Mouse (Mus musculus): Measurements from ENCODE around the gene Gm15737.
A peak's percentile ranks its signal among the peaks of the same experiment; 100 is the strongest.

Gm15737 gene

DNA sequence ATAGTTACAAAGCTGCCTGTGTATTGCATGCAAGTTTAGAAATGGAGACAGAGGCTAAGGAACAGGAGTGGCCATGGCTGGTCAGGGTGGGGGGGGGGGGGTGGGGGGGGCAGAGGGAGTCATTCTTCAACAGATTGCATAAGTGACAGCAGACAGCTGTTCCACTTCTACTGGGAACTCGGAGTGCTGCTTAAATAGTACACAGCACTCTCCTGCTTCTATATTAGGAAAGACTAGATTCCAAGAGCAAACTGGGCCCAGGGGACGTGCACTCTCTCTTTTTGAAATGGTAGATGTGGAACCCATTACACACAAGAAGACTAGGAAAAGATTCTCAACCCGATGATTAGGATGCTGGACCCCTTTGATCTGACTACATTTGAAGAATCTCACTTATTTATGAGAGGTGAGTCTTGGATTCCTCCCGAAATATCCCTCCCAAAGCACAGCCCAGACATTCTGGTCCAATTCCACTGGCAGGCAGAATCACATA lies at the start of gene Gm15737:
Gm15737 (plus strand) TSS at position 269 of the 493 bp plus-strand sequence.
- no peak for DNase-seq (ENCODE audit: extremely low spot score)

GRCm38 (mm10) chr6:92821606-92822005 lies 47.6 kb upstream of the Gm15737 start:
- DNase-seq (ENCODE audit: extremely low spot score) = no peak

DNA sequence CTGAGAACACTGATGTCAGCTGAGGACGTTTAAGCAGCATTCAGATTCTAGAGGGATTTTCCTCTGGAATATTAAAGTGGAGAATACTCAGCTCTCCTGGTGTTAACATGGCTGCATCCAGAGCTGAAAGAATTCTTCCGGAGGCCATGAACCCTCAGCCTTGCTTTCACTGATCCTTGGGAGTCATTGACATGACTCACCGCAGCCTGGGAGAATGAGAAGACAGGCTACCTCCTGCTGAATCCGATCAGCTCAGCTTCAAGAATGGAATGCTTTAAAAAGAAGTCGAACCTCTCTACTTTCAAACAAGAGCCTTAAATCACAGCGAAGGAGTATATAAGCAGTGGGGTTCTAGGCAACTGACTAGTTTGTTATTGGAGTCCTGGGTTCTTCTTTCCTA lies 47.2 kb upstream of the Gm15737 start:
- no peak for DNase-seq (ENCODE audit: extremely low spot score)

GRCm38 (mm10) chr6:92823991-92824390 lies 45.2 kb upstream of the Gm15737 start:
- no peak for DNase-seq (ENCODE audit: extremely low spot score)

GRCm38 (mm10) chr6:92826561-92826960 lies 42.6 kb upstream of the Gm15737 start:
- no peak for DNase-seq (ENCODE audit: extremely low spot score)

DNA sequence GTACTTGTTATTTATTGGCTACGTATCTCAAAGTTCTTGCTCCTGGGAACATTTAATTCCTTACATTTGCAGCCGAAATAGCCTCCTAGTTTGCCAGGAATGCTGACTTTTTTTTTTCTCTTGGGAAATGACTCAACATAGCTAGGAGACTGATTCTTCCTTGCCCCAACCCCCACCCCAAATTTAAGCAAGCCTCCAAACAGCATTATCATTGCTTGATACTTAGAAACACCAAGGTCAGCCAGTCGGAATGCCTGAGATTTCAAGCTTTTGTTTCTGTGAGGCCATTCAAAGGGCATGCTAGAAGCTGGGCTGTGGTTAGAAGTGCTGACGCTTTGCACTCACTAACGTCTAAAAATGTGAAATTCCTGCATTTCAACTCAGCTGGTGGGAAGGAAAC lies 41.8 kb upstream of the Gm15737 start:
- DNase-seq (ENCODE audit: extremely low spot score) = no peak

- DNase-seq (ENCODE audit: extremely low spot score) = no peak
Measured at GRCm38 (mm10) chr6:92829148-92829547, 40.0 kb upstream of the Gm15737 start.

GRCm38 (mm10) chr6:92831106-92831505 lies 38.1 kb upstream of the Gm15737 start:
- no peak for DNase-seq (ENCODE audit: extremely low spot score)

DNA sequence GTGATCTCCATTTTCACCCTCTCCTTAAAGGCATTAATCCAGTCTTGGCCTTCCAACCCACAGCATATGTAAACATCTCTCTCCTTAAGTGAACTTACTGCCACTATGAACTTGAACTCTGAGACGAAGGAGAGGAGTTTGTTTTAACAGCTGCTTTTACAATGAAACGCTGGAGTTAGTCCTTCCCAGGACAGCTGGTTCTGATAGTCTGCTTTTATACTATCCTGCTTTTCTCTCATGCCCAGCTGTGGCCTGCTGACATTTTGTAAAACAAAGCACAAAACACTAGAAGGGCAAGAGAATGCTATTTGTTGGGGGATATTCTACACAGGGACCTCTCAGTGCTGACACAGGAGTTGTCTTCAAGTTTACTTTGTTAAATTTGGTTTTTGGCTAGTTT lies 27.2 kb upstream of the Gm15737 start:
- no peak for DNase-seq (ENCODE audit: extremely low spot score)

- no peak for DNase-seq (ENCODE audit: extremely low spot score)
Measured at GRCm38 (mm10) chr6:92843474-92843873, 25.7 kb upstream of the Gm15737 start.

- DNase-seq (ENCODE audit: extremely low spot score) = no peak
Measured at GRCm38 (mm10) chr6:92845898-92846297, 23.3 kb upstream of the Gm15737 start.

DNA sequence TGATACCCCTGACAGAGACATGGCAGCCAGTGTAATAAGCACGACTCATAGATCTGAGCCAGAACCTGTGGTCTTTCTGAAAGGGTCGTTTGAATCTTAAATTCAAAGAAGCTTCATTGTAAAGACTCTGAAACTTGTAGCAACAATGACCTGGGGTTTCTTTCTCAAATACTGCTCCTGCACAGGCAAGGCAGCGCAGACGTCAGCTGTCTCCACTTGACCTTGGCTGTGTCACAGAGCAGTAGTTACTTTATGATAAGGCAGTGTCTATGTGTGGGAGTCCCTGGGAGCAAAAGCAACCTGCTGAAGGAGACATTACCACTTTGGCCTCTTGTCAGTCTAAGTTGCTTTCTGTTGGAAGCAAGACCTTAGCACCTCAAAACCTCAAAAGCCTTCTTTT lies 22.5 kb upstream of the Gm15737 start:
- DNase-seq (ENCODE audit: extremely low spot score) = no peak

DNA sequence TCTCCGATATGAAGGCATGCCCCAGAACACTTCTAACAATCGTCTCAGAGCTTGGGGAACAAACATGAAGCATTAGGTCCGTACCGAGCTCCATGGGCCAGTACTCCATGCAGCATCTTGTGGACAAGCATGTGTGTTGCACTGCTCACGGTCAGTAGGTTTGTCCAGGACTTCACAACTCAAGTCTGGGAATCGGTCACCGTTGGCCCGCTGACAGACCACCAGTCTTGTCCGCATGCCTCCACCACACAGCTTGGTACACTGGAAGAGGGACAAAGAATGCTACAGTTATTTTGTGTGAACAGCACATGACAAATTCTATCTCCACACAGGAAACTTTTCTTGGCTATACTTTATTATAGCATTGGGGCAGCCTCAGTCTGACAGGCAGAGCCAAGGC lies 19.9 kb upstream of the Gm15737 start:
- DNase-seq (ENCODE audit: extremely low spot score) = no peak

GRCm38 (mm10) chr6:92850250-92850649 lies 18.9 kb upstream of the Gm15737 start:
- DNase-seq (ENCODE audit: extremely low spot score) = no peak

GRCm38 (mm10) chr6:92854873-92855272 lies 14.3 kb upstream of the Gm15737 start:
- no peak for DNase-seq (ENCODE audit: extremely low spot score)

DNA sequence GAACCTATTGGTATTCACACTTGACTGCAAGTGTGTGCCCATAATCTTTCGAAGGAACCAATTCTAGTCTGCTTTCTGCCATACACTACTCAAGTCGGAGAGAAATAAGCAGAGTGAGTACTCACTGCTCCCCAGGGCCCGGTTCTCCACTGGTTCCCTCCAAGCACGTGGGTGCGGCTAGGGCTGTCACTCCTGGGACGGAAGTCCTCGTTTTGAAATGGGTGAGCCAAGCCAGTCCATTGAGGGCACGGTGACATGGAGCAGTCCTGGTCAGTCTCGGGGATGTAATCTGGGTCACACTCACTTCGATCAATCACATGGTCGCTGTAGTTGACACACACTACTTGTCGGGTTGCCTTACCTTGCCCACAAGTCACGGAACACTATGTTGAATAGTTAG lies 11.4 kb upstream of the Gm15737 start:
- no peak for DNase-seq (ENCODE audit: extremely low spot score)

DNA sequence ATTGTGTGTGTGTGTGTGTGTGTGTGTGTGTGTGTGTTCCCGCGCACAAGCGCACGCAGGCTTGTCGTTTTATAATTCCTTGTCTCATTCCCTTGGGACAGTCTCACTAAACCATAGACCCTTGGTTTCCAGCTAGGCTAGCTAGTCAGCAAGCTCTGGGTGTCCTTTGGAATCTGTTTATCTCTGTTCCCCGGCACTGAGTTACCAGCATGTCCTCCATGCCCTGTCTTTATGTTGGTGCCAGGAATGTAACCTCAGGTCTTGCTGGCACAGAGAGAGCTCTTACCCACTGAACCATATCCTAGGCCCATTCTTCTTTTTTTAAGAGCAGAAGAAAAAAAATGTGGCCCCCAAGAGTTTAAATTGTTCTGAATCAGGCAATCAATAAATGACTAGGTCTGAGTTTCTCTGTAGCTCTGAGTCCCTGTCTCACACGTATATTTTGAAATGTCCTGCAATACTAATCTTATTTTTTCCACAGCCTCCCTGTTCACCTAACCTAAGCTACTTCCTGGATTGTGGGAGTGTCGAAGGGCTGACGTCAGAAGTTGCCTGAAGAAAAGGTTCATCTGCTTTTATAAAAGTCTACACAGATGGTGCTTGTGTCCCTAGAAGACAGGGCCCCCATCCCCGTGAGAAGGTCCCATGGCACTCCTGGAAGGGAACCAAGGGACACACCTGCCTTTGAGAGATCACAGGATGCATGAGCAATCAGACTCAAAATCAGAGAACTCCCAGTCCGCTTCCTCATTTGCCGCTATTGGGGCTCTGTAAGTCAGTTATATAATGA lies 10.2 kb upstream of the Gm15737 start:
- DNase-seq (ENCODE audit: extremely low spot score) = no peak

DNA sequence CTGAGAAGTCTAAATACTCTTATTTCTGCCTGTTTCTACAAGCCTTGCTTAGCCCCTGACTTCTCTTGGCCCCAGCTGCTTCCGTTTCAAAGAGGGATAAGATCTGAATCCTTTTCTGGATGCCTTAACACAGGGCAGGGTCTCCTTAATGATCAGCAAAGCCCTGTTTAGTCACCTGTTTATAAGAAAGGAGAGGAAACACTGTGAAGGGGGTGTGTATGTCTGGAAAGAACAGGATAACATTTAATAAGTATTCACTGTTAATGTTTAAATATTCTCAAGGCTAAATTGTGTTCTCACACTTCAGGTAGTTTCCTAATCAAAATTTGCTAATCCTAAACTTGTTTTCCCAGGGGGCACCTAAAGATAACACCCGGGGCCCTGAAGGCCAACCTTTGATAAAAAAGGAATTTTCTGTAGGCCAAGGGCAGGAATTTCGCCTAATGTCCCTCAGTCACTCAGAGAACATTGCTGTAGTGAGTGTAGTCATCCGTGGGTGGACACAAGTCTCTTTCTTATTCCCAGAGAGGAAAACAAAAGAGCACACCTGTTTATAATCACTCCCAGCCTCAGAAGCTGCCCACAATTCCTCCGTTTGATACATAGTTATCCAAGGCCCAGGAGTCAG lies 8.8 kb upstream of the Gm15737 start:
- DNase-seq (ENCODE audit: extremely low spot score) = no peak

GRCm38 (mm10) chr6:92862599-92862998 lies 6.6 kb upstream of the Gm15737 start:
- DNase-seq (ENCODE audit: extremely low spot score) = no peak

DNA sequence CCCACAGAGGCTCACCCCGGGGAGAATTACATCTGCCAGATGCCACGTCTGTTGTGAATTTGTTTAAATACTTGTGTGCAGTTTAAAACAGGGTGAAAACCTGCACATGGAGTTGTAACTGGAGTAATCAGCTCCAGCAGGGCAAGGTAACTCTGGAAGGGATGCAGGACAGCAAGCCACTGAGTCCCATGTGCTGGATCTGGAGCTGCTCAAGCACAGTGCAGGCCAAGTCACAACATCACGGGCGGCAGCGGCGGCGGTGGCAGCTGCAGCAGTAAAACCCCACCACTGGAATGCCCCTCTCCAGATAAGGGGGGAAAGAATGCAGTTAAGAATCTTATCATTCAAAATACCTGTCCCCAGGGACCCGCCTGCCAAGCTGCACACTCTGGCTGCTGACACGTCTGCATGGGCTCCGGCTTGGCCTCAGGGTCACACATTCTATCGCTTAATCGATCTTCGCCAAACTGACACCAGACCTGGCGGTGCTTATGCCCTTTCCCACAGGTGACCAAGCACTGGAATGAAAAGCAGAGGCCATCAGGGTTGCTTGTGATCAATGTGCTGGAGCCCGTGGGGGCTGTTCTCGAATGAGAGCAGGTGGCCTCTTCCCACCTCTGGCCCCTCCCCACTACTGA lies 544 bp downstream of the Gm15737 start:
- peak; percentile 33 for DNase-seq (ENCODE audit: extremely low spot score)

DNA sequence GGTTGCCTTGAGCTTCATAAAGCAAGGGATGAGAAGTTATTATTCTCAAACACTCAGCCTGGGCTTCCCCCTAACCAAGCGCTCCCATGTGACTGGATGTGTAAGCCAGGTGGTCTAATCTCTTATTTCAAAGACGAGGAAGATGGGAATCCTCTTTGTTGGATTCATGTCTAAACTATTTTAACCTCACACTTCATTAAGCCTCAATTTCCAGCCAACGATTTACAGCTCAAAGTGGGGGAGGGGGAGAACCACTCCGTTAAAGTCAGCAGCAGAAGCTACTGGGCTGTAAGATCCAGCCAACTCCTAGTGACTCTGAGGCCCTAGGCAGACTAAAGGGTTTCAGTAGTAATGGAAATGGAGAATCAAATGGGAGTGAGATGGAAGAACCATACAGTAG lies 2.7 kb downstream of the Gm15737 start:
- no peak for DNase-seq (ENCODE audit: extremely low spot score)

GRCm38 (mm10) chr6:92872766-92873165 lies 3.6 kb downstream of the Gm15737 start:
- no peak for DNase-seq (ENCODE audit: extremely low spot score)

DNA sequence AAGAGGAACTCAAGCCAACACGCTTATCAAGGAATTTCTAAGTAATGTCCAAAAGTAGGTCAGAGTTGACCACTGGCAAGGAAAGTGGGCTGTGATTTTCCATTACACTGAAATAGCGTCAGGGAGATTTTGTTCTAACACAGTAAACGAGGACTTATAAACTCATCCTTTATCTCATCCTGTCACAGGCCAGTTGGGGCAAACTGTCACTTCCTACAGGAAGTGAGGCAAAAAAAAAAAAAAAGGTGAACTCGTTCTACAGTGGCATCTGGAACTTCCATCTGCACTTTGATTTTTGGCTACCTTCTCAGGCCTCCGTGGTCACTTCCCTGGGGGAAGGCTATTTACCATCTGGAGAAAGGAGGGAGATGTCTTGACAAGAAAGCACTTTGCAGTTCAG lies 5.7 kb downstream of the Gm15737 start:
- no peak for DNase-seq (ENCODE audit: extremely low spot score)
